Mouse (Mus musculus): Measurements from ENCODE around the gene Atg101.

- TF ChIP-seq CTCF (IDR thresholded peaks at IDR 0.05) (peak; percentile 99), EP300 (IDR thresholded peaks at IDR 0.05) (no peak)
These were observed 55.5 kb downstream of the Atg101 start for GRCm38 (mm10) chr15:101339537-101339936.
